Mouse (Mus musculus) cerebellum, adult 18-20 months (tissue): ENCODE measurements around the gene Lrrc15.

Source experiments
- DNase-seq, 2 experiments: peaks; one replicate each; pipeline ENCODE4 v3.0.0; 2021

Gene Lrrc15

DNA sequence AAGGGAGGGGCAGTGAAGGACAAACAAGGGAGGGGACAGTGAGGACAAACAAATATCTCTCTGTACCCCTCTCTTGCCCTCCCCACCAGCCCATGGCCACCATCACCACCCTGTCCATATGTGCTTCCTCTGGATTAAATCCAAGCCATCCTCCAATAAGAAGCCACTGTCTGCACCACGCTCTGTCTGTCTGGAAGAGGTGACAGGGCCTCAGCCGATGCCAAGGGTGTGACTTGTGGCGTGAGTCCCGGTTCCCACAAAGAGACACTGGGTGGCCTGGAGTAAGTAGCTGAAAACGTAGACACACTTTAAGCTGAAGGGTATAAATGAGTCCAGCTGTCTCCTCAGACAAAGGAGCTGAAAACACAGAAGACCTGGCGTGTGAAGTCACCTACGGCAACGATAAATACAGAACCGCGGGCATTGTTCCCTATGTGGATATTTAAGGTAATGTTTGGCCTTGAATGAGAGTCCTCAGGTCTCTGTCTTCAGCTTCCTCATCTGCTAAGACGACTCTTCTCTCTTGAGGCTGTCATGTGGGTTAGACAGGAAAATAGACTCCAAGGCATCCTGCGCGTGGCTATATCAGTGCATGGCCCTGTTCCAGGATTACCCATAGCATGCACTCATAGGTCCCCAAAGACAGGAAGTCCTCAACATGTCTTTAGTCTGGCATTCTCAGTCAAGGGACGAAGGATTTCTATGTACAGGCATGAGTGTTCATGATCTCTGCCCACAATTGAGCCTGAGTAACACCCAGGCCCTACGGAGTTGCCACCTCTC lies 7.3 kb downstream of the Lrrc15 start:
- DNase-seq, result no peak

GRCm38 (mm10) chr16:30273065-30273464 lies 10.0 kb downstream of the Lrrc15 start:
- DNase-seq, result no peak

GRCm38 (mm10) chr16:30271941-30272595 lies 11.0 kb downstream of the Lrrc15 start:
- no peak for DNase-seq

DNA sequence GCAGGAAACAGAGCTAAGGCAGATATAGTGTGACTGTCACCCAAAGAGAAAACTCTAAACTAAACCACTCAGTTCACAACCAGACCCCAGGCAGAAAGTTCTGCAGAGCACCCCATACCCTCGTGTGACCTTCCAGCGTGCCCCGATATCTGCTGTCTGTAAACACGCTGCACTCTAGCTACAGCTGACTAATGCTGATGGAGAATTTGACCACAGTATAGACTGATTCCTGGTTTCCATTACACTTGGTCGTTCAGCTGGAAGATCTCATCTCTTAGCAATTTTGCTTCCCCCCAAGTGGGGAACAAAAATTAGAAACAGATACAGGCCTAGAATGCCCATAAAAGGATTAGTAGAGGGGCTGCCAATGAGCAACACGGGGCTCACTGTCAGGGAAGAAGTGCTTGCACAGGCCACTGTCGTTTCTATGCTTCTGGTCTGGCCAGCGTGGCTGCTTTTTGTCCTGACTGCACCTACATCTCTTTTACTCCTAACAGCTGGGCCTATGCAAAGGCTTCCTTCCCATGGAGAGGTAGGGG lies 11.8 kb downstream of the Lrrc15 start:
- no peak for DNase-seq

DNA sequence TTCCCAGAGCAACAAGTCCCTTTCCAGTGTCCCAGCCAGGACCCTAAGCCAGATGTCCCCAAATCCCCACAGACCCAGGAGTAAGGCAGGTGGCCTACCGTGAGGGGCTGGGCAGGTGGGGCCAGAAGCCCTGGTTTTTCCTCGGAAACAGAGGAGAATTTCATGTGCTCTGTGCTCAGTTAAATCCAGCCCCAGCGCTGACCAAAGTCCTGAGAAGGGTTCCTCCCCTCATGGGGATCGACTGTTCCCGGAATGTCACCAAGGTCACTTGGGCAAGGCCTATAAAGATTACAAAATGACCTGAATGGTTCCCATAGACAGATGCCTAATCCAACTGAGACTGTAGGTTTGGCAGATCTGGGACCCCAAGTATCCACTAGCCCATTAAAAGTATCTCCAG lies 15.7 kb downstream of the Lrrc15 start, which contains the start of gene Cpn2:
Gene Cpn2 (minus strand): TSS at position 141 of the 400 bp plus-strand sequence.
- no peak for DNase-seq

DNA sequence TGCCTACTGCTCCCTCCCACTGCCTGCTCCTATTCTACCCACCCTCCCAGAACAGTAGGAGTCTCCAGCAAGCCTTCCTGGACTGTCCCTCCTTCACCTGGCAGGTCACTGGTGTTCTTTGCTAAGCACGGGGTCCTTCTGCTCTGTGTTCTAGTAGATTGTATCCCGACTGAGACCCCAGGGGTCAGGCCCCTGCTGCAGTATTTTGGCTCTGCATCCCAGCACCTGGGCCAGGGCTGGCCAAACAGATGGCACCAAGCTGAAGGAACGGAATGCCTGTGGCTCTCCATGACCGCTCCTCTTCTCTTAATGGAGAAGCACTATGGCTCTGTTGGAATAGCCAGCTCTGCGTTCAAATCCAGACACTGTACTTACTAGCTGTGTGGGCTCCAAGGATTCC lies 16.5 kb downstream of the Lrrc15 start:
- DNase-seq, result no peak

DNA sequence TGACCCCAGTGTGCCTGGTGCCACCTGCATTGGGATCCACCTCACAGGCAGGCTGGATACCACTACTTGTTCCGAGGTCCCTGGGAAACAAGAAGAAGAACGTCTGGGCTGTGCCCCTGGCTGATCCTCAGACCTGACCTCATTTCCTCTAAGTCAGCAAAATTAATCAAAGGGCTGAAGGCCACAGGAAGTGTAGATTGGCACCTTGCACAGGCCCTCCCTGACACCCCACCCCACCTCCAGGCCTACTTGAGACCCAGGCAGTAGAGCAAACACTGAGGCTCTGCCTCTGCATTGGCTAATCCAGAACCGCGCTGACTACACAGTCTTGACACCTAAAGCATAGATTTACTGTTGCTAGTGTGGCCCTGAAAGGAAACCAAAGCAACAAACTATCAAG lies 17.4 kb downstream of the Lrrc15 start:
- no peak for DNase-seq

GRCm38 (mm10) chr16:30263156-30263555 lies 19.9 kb downstream of the Lrrc15 start:
- DNase-seq, result no peak

- peak; percentile 67 to 71 for DNase-seq
Observed at GRCm38 (mm10) chr16:30262664-30263063, 20.4 kb downstream of the Lrrc15 start.

- DNase-seq, result no peak
Observed at GRCm38 (mm10) chr16:30262157-30262556, 20.9 kb downstream of the Lrrc15 start.

DNA sequence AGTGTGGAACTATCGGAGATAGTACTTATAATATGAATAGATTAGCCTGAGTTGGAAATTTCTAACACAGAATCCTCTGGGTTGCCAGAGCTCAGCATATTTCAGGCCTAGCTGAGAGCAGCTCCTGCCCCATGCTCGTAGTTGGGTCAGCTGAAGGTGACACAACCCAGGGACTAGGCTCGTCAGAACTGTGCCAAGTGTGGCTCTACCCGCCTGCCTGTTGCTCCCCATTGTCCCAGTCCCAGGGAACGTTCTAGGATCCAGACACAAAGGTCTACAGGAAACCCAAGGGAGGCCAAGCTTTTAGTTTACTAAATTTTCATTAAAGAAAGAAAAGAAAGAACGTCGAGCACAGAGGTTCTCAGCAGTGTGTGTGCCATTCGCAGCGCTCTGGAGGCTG lies 21.7 kb downstream of the Lrrc15 start:
- no peak for DNase-seq

GRCm38 (mm10) chr16:30260012-30260635 lies 22.9 kb downstream of the Lrrc15 start:
- no peak for DNase-seq

GRCm38 (mm10) chr16:30259444-30259843 lies 23.6 kb downstream of the Lrrc15 start:
- DNase-seq, result no peak

- no peak for DNase-seq
Observed at GRCm38 (mm10) chr16:30258441-30258840, 24.6 kb downstream of the Lrrc15 start.

- no peak for DNase-seq
Observed at GRCm38 (mm10) chr16:30257718-30258117, 25.3 kb downstream of the Lrrc15 start.

GRCm38 (mm10) chr16:30255061-30255460 lies 28.0 kb downstream of the Lrrc15 start:
- DNase-seq, result no peak

GRCm38 (mm10) chr16:30253900-30254299 lies 29.2 kb downstream of the Lrrc15 start:
- no peak for DNase-seq

GRCm38 (mm10) chr16:30253374-30253773 lies 29.7 kb downstream of the Lrrc15 start:
- DNase-seq, result no peak

DNA sequence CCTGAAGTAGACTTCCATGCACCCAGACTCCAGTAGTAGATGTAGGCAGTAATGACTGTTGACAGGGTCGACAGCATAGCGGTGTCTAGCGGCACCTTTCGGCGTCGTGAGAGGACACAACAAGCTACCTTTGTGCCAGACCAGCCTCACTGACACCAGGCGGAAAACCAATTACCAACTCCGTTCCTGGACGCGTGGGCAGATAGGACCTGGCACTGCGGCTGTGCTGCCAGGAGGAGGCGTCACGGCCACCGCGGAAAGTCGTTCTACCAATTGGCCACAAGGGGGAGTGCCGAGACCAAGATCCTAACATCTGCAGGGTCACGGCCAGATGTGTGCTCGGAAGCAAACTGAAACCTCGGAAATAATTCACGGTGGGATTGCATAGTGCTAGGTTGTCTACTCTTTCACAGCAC lies 31.0 kb downstream of the Lrrc15 start:
- peak; percentile 27 to 49 for DNase-seq

DNA sequence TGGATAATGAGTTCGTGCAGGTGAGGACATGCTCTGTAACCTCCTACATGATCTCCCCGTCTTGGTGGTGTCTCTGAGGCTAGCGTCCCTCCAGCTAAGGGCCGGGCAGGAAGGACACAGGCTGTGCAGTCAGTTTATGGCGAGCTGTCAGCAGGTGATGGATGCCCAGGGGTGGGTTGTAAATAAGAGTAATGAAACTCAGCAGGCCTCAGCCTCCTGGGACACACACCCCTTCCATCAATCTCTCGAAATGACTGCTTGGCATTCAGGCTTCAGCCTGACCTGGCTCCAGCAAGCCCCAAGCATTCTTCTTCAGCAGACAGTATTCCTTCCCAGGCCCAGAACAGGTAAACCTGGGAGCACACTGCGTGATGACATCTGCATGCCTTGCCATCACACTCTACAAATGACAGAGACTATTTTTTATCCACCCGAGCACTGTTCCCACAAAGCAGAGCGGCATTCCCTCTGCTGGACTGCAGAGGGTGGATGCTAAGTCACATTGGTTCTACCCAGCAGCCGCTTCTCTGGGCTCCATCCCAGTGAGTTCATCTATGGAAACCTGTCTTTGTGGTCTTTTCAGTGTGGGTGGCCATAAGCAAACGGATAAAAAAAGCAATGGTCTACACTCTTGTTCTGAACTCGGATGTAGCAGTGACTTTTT lies 38.9 kb downstream of the Lrrc15 start:
- DNase-seq, result no peak

DNA sequence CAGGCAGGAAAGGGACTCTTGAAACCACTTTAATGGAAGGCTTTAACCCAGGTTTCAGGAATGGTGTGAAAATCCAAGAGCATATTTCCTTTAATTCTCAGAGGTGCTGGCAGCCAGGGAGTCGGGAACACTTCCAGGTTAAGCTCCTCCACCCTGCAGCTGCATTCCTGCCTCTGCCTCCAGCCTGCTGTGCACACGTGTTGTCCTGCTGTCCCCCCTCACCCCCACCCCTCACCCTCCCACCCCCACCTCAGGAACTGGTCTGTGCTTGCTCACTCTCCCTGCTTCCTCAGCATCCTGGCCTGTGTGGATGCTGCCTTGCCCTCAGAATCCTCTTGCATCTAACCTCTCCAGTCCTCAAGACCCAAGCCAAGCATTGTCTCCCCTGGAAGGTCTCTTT lies 41.4 kb downstream of the Lrrc15 start:
- no peak for DNase-seq

- DNase-seq, result no peak
Observed at GRCm38 (mm10) chr16:30238791-30239190, 44.3 kb downstream of the Lrrc15 start.

- DNase-seq, result peak; percentile 77 to 90
Observed at GRCm38 (mm10) chr16:30236091-30236699, 46.9 kb downstream of the Lrrc15 start.
